Mouse (Mus musculus): ENCODE data around the gene Thnsl2. TPM values are rescaled to one million over a fixed set of nuclear protein-coding genes. Genes with fewer than 3 reads are reported as not detected.

The Thnsl2 gene
- polyA plus RNA-seq, 1 experiment from 2014 or later: 6.4 TPM

GRCm38 (mm10) chr6:71129071-71129470, 15.2 kb downstream of the Thnsl2 start:
- Histone ChIP-seq H3K27me3 (replicated peaks) (no peaks in the 10 kb centered on the region), H3K4me2 (no peak overlapping the region), H3K9me3 (replicated peaks) (no peaks in the 10 kb centered on the region), H3K9ac (no peak overlapping the region), H3K36me3 (no peaks in the 10 kb centered on the region), H3K27ac (no peak overlapping the region), H3K4me1 (no peaks in the 10 kb centered on the region), H3K4me3 (no peak overlapping the region)
- no peak for ATAC-seq
- 49% methylated on average over 4 of the region's 4 CpGs for WGBS (ENCODE audit: insufficient replicate concordance)

GRCm38 (mm10) chr6:71126290-71126689, 17.9 kb downstream of the Thnsl2 start:
- ATAC-seq: no peak
- Histone ChIP-seq H3K9ac (no peak overlapping the region), H3K4me2 (no peak overlapping the region), H3K4me1 (no peaks in the 10 kb centered on the region), H3K36me3 (no peaks in the 10 kb centered on the region), H3K27me3 (replicated peaks) (no peaks in the 10 kb centered on the region), H3K4me3 (no peak overlapping the region), H3K9me3 (replicated peaks) (no peaks in the 10 kb centered on the region), H3K27ac (no peak overlapping the region)
- 49% methylated on average over 3 of the region's 3 CpGs for WGBS (ENCODE audit: insufficient replicate concordance)

GRCm38 (mm10) chr6:71125043-71125893, 19.0 kb downstream of the Thnsl2 start:
- WGBS (ENCODE audit: insufficient replicate concordance): 8% methylated on average over 3 of the region's 3 CpGs
- no peak for ATAC-seq
- no peak overlapping the region for H3K4me2 ChIP-seq
- H3K9ac ChIP-seq: no peak overlapping the region
- no peaks in the 10 kb centered on the region for H3K36me3 ChIP-seq
- H3K4me1 ChIP-seq: no peaks in the 10 kb centered on the region
- no peaks in the 10 kb centered on the region for H3K27me3 ChIP-seq (replicated peaks)
- no peaks in the 10 kb centered on the region for H3K9me3 ChIP-seq (replicated peaks)
- H3K27ac ChIP-seq: no peak overlapping the region
- no peak overlapping the region for H3K4me3 ChIP-seq

- 13% methylated on average over 8 of the region's 10 CpGs for WGBS (ENCODE audit: insufficient replicate concordance)
- H3K4me1 ChIP-seq: no peaks in the 10 kb centered on the region
Observed at GRCm38 (mm10) chr6:71119577-71120254, 24.5 kb downstream of the Thnsl2 start.

GRCm38 (mm10) chr6:71111419-71112113, 32.7 kb downstream of the Thnsl2 start:
- no peaks in the 10 kb centered on the region for H3K27me3 ChIP-seq (replicated peaks)
- no peak for ATAC-seq

More at GRCm38 (mm10) chr6:71119577-71120254, 24.5 kb downstream of the Thnsl2 start:
- no peak overlapping the region for H3K9ac ChIP-seq
- H3K4me2 ChIP-seq: no peak overlapping the region
- ATAC-seq: no peak
- no peaks in the 10 kb centered on the region for H3K27me3 ChIP-seq (replicated peaks)
- no peak overlapping the region for H3K4me3 ChIP-seq
- H3K27ac ChIP-seq: no peak overlapping the region
- no peaks in the 10 kb centered on the region for H3K9me3 ChIP-seq (replicated peaks)
- no peaks in the 10 kb centered on the region for H3K36me3 ChIP-seq

GRCm38 (mm10) chr6:71106170-71106945, 37.9 kb downstream of the Thnsl2 start:
- no peak overlapping the region for H3K4me2 ChIP-seq
- H3K27ac ChIP-seq: no peak overlapping the region
- ATAC-seq: peak; percentile 10; the same call in 1 of the 2 replicates

More at GRCm38 (mm10) chr6:71111419-71112113, 32.7 kb downstream of the Thnsl2 start:
- Histone ChIP-seq H3K9ac (no peak overlapping the region), H3K4me2 (no peak overlapping the region), H3K9me3 (replicated peaks) (no peaks in the 10 kb centered on the region), H3K4me3 (no peak overlapping the region), H3K36me3 (no peaks in the 10 kb centered on the region), H3K4me1 (no peaks in the 10 kb centered on the region), H3K27ac (no peak overlapping the region)
- WGBS (ENCODE audit: insufficient replicate concordance): 63% methylated on average over 11 of the region's 11 CpGs

GRCm38 (mm10) chr6:71096126-71096525, 48.1 kb downstream of the Thnsl2 start:
- H3K4me2 ChIP-seq: no peak overlapping the region
- no peak overlapping the region for H3K9ac ChIP-seq
- H3K27ac ChIP-seq: no peak overlapping the region
- no peak overlapping the region for H3K4me3 ChIP-seq
- H3K27me3 ChIP-seq (replicated peaks): no peaks in the 10 kb centered on the region
- H3K9me3 ChIP-seq (replicated peaks): no peaks in the 10 kb centered on the region
- no peak for ATAC-seq
- no peaks in the 10 kb centered on the region for H3K4me1 ChIP-seq
- 58% methylated on average over 3 of the region's 3 CpGs for WGBS (ENCODE audit: insufficient replicate concordance)
- H3K36me3 ChIP-seq: no peaks in the 10 kb centered on the region

More at GRCm38 (mm10) chr6:71106170-71106945, 37.9 kb downstream of the Thnsl2 start:
- H3K4me3 ChIP-seq: no peak overlapping the region
- 24% methylated on average over 19 of the region's 19 CpGs for WGBS (ENCODE audit: insufficient replicate concordance)
- no peaks in the 10 kb centered on the region for H3K27me3 ChIP-seq (replicated peaks)
- H3K4me1 ChIP-seq: no peaks in the 10 kb centered on the region
- H3K9ac ChIP-seq: no peak overlapping the region
- no peaks in the 10 kb centered on the region for H3K36me3 ChIP-seq
- no peaks in the 10 kb centered on the region for H3K9me3 ChIP-seq (replicated peaks)

GRCm38 (mm10) chr6:71094693-71095092, 49.5 kb downstream of the Thnsl2 start:
- Histone ChIP-seq H3K4me3 (no peak overlapping the region), H3K4me1 (no peaks in the 10 kb centered on the region), H3K36me3 (no peaks in the 10 kb centered on the region), H3K9ac (no peak overlapping the region), H3K4me2 (no peak overlapping the region), H3K27me3 (replicated peaks) (no peaks in the 10 kb centered on the region), H3K27ac (no peak overlapping the region), H3K9me3 (replicated peaks) (no peaks in the 10 kb centered on the region)
- no peak for ATAC-seq
- 66% methylated on average over 5 of the region's 5 CpGs for WGBS (ENCODE audit: insufficient replicate concordance)

- Histone ChIP-seq H3K9ac (no peak overlapping the region), H3K4me2 (no peak overlapping the region), H3K9me3 (replicated peaks) (no peaks in the 10 kb centered on the region), H3K4me3 (no peak overlapping the region), H3K27ac (no peak overlapping the region), H3K4me1 (no peaks in the 10 kb centered on the region), H3K36me3 (no peaks in the 10 kb centered on the region), H3K27me3 (replicated peaks) (no peaks in the 10 kb centered on the region)
- 74% methylated on average over 6 of the region's 6 CpGs for WGBS (ENCODE audit: insufficient replicate concordance)
- ATAC-seq: no peak
Observed at GRCm38 (mm10) chr6:71093686-71094085, 50.6 kb downstream of the Thnsl2 start.

GRCm38 (mm10) chr6:71090475-71090874, 53.8 kb downstream of the Thnsl2 start:
- no peaks in the 10 kb centered on the region for H3K9me3 ChIP-seq (replicated peaks)
- no peak overlapping the region for H3K4me2 ChIP-seq
- H3K4me1 ChIP-seq: no peaks in the 10 kb centered on the region
- H3K36me3 ChIP-seq: no peaks in the 10 kb centered on the region
- no peak overlapping the region for H3K9ac ChIP-seq
- WGBS (ENCODE audit: insufficient replicate concordance): 44% methylated on average over 5 of the region's 5 CpGs
- H3K4me3 ChIP-seq: no peak overlapping the region
- no peaks in the 10 kb centered on the region for H3K27me3 ChIP-seq (replicated peaks)
- no peak overlapping the region for H3K27ac ChIP-seq
- no peak for ATAC-seq

GRCm38 (mm10) chr6:71089735-71090134, 54.5 kb downstream of the Thnsl2 start:
- no peak for ATAC-seq
- Histone ChIP-seq H3K9ac (no peak overlapping the region), H3K4me1 (no peaks in the 10 kb centered on the region), H3K27me3 (replicated peaks) (no peaks in the 10 kb centered on the region), H3K4me2 (no peak overlapping the region), H3K4me3 (no peak overlapping the region), H3K27ac (no peak overlapping the region), H3K36me3 (no peaks in the 10 kb centered on the region), H3K9me3 (replicated peaks) (no peaks in the 10 kb centered on the region)
- 68% methylated on average over 4 of the region's 4 CpGs for WGBS (ENCODE audit: insufficient replicate concordance)

Data from liver, embryonic 12.5 days (tissue).